Mouse (Mus musculus) adrenal gland, postnatal 25 days (tissue): Measurements from ENCODE around the gene Igfbp5. TPM values are rescaled to one million over a fixed set of nuclear protein-coding genes. Genes with fewer than 3 reads are reported as not detected.

Experiments used
- DNase-seq: peaks from one replicate; pipeline ENCODE4 v3.0.0; 2021; ENCODE audit warnings: mixed read lengths
- total RNA-seq: library from RNA; stranded (reverse); gene quantifications from 2 replicates; pipeline ENCODE4 v1.2.3, GENCODE M21; 2021

The Igfbp5 gene
- total RNA-seq, 1 experiment from 2014 or later, result 57.5 TPM

DNA sequence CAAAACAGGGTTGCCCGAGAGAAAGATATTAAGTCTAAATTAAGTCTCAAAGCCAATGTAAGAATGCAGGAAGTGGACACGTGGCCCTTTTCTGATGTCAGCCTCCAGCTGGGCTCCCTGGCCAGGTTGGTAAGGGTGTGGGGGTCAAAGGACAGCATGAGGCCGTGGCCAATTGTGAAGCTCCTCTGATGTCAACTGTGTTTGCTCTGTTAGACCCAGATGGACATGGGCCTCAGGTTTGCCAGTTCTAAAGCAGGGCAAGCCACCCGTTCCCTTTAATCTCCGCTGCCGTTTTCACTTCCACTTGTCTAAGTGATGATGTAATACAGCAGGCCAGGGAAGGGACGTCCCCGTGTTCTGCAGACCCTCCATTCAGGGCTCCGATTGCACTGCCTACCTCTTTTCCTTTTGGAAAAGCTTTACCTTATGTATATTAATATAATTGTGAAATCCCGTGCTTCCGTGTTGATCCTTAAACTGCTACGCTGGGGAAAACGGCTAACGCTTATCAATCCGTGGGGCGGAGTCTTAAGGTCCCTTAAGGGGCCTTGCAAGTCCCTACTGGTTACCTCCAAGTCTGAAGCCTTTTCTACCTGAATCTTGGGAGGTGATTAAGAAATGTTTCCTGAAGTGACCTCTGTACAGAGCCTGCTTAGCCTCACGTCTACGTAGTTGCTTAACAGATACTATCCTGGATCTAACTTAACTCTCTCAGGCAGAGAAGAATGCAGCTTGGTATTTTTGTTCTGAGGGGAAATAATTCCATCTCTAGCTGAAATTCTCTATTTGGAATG lies 31.8 kb downstream of the Igfbp5 start:
- no peak for DNase-seq

- peak; percentile 26 for DNase-seq
Observed at GRCm38 (mm10) chr1:72839791-72840190, 34.9 kb downstream of the Igfbp5 start.

DNA sequence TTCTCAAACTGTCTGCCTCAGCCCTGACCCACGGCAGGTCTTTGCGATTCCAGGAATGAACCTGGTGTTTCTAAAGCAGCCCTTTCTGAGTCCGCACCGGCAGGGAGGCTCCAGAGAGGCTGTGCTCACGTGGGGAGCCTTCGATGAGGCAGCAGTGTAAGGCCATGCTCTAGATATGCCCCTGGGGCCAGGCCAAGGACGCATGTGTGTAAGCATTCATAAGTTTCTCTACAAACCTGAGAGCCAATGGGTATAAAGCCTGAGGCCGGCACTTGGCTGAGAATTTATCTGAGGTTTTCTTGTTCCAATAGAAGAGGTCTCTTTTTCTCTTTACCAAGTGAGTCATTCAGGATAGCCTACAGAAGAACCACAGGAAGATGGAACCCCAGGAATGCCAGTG lies 35.3 kb downstream of the Igfbp5 start:
- DNase-seq, result peak; percentile 54

DNA sequence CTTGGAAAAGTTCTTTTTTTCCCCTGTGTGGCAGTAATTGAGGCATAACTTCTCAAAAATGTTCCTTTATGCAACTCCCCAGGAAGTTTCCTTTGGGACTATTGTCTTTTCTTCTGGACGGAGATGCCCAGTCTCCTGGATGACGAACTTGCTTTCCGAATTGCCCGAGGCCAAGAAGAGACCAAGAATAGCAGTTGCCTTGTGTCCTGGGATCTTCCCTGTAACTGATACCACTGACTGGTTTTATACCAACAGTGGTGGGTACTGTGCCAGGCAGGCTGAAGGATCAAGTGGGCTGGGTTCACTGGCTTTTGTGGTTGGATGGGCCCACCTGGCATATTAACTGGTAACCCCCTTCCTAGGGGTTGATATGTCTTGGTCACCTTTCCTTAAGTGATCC lies 41.1 kb downstream of the Igfbp5 start:
- DNase-seq, result no peak

GRCm38 (mm10) chr1:72832715-72833153 lies 42.0 kb downstream of the Igfbp5 start:
- peak; percentile 20 for DNase-seq

GRCm38 (mm10) chr1:72830485-72830884 lies 44.2 kb downstream of the Igfbp5 start:
- no peak for DNase-seq

GRCm38 (mm10) chr1:72828843-72829242 lies 45.8 kb downstream of the Igfbp5 start:
- DNase-seq, result no peak

DNA sequence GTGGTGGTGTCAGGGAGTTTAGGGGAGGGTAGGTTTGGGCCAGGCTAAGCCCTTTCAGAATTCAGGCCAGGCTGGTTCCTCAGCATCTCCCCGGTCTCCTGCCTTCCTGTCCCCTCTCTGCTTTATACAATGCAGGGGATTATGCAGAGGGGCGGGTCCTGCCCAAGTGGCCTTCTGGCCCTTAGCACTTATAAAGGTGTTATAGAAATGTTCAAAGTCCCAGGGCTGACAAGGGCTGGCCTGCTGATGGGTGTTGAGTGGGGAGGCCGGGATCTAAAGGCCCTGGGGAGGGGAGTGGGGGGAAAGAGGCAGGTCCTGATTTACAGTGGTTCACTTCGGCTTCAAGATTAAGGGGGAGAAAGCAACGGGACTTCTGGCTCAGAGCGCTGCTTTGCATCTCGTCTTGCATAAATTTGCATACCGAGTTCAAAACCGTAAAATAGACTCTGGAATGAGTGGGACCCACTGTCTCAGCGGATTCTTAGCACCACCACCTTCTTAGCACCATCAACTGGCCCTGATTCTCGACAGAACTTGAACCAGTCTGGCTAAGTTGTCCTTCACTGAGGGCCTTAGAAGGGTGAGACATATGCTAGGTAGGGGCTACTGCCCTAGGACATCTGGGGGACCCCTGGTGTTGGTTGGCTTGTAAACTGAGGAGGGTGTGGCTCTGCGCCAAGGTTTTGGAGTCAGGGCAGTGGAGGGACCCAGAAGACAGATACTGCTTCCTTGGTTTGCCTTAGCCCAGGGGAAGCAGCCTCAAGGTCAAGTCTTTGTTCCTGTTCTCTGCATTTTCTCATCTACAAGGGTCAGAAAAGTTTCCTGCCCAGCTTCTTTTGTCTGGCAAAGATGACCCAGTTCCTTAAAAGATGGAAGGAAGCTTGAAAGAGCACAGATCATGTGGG lies 47.0 kb downstream of the Igfbp5 start:
- no peak for DNase-seq

DNA sequence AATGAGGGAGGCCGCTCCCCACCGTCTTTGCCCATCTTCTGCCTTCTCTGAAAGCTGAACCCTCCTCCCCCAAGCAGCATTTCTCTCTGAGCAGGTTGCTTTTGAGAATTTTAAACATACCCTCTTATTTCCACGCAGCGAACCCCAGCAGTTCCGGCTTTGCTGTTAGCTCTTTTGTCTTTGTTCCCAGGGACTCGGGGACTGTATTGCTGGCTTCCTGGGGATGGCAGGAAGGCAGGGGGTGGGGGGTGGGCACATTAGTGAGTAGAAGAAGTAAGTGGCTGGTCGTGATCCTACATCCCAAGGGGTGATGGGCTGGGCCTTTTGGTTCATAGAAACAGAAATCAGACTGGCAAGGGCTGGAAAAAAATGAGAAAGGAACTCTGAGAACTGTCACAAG lies 47.8 kb downstream of the Igfbp5 start:
- no peak for DNase-seq

- DNase-seq, result no peak
Observed at GRCm38 (mm10) chr1:72826446-72826845, 48.2 kb downstream of the Igfbp5 start.

DNA sequence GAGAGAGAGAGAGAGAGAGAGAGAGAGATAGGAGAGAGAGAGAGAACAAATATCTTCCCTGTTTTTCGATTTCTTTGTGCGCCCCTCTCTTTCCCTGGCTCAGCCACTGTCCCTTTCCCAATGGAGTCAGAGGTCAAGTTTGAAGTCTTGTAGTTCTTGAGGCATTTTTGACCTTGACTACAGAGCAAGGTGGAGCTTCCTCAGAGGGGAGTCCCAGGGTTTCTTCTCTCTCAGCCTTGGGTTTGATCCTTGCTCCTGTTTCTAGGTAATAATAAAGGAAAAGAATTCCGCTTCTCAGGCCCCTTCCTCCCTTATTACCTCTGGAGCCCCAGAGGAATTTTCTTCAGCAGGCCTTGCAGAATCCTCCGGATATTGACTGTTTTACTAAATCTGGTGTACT lies 48.8 kb downstream of the Igfbp5 start:
- no peak for DNase-seq

- DNase-seq, result no peak
Observed at GRCm38 (mm10) chr1:72825286-72825685, 49.4 kb downstream of the Igfbp5 start.

DNA sequence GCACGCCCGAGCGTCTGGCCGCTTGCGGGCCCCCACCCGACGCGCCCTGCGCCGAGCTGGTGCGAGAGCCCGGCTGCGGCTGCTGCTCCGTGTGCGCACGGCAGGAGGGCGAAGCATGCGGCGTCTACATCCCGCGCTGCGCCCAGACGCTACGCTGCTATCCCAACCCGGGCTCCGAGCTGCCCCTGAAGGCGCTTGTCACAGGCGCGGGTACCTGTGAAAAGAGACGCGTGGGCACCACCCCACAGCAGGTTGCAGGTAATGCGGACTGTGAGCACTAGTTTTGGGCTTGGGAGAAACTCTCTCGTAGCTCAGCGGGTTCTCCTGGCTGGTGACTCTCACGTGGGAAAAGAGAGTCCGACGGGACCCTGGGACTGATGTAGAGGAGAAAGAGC lies 50.0 kb downstream of the Igfbp5 start:
- DNase-seq, result no peak

GRCm38 (mm10) chr1:72823751-72824706 lies 50.7 kb downstream of the Igfbp5 start, which contains the start of gene Igfbp2:
Igfbp2 (plus strand) TSS chr1:72824503.
- DNase-seq, result peak; percentile 47

DNA sequence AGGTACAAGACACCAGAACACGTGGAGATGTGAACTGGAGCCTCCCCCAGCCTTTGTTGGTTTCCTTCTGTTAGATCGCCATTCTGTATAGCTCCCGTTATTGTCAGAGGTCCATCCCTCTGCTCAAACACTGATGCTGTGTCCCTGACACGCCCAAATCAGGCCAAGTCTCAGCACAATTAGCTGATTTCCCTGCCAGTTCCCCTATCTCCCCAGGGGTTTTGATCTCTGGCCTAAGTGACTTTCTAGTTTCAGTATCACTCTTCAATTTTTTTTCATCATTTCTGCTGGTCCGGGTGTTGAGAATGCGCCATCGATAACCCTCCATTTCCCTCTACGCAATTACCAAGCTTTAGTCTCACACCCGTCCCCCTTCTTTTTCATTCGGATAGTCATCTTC lies 51.8 kb downstream of the Igfbp5 start:
- DNase-seq, result no peak

- DNase-seq, result no peak
Observed at GRCm38 (mm10) chr1:72819995-72820394, 54.7 kb downstream of the Igfbp5 start.

DNA sequence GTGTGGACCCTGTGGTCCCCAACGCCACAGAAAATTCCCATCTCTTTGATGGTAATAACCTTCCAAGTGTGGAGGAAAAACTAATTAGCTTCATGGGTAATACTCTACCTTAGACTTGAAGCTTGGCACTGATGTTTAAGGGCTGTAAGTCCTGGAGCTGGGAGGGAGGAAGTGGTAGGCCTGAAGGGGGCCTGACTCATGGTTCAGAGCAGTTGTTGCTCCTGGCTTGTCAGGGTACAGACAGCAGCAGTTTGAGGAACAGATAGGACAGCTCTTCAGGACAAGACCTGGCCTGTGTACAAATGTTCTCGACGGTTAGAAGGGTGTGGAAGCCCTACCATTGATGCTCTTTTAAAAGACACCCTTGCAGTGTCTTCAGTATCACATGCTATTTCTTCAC lies 59.1 kb downstream of the Igfbp5 start:
- DNase-seq, result no peak

GRCm38 (mm10) chr1:72815184-72815583 lies 59.5 kb downstream of the Igfbp5 start:
- no peak for DNase-seq

GRCm38 (mm10) chr1:72813639-72814403 lies 60.9 kb downstream of the Igfbp5 start:
- DNase-seq, result no peak

DNA sequence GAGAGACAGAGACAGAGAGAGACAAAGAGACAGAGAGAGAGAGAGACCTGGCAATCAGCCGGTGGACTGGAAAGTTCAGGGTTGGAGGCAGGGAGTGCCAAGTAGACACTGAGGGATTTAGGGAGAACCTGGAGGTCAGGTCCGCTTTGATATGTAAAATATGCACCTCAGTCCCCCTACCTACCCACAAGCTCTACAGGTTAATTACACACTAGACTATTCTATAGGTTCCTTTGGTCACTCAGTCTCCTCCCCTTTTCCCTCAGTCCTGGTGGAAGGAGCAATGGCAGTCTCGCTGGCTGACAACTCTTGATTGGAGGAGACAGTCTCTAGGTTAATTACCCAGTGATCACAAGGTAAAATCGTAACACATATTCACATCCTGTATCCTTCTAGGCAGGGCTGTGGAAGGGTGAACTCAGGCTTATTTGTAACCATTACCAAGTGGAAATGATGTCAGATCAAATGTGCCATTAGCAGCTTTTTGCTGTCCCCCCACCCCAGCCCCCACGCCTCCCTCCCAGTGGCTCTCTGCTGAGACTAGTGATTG lies 61.5 kb downstream of the Igfbp5 start:
- DNase-seq, result no peak

GRCm38 (mm10) chr1:72811061-72811460 lies 63.6 kb downstream of the Igfbp5 start:
- no peak for DNase-seq
